Mouse (Mus musculus) embryonic facial prominence, embryonic 13.5 days (tissue): ENCODE results near the gene Bcl7b. TPM values are rescaled to one million over a fixed set of nuclear protein-coding genes. Genes with fewer than 3 reads are reported as not detected.

ENCODE experiments used
- ATAC-seq: fragments of 200-750 bp; cut with Nextera tagmentation; 2 replicates; pipeline ENCODE4 v1.8.0; 2017; ENCODE audit warnings: low read depth; ENCODE audit not compliant: insufficient number of reproducible peaks, insufficient read depth, low FRiP score, low TSS enrichment
- H3K27ac ChIP-seq: fragments of 300-500 bp; sonication (generic); 2 replicates; pipeline ENCODE4 v1.5.1; 2015; ENCODE audit warnings: moderate library complexity, mild to moderate bottlenecking, inconsistent platforms
- H3K27me3 ChIP-seq: fragments of 300-500 bp; sonication (generic); 2 replicates; pipeline ENCODE4 v1.6.1; 2015; ENCODE audit warnings: mild to moderate bottlenecking, inconsistent platforms
- H3K36me3 ChIP-seq: fragments of 300-500 bp; sonication (generic); 2 replicates; pipeline ENCODE4 v1.6.1; 2015; ENCODE audit warnings: mild to moderate bottlenecking, inconsistent platforms
- H3K4me1 ChIP-seq: fragments of 300-500 bp; sonication (generic); 2 replicates; pipeline ENCODE4 v1.6.1; 2015; ENCODE audit warnings: inconsistent platforms
- H3K4me2 ChIP-seq: fragments of 300-500 bp; sonication (generic); 2 replicates; pipeline ENCODE4 v1.6.1; 2015; ENCODE audit warnings: moderate library complexity, mild to moderate bottlenecking, inconsistent platforms
- H3K4me3 ChIP-seq: fragments of 300-500 bp; sonication (generic); 2 replicates; pipeline ENCODE4 v1.5.1; 2015; ENCODE audit warnings: mild to moderate bottlenecking, inconsistent platforms
- H3K9ac ChIP-seq: fragments of 300-500 bp; sonication (generic); 2 replicates; pipeline ENCODE4 v1.6.1; 2015; ENCODE audit warnings: mild to moderate bottlenecking, inconsistent platforms
- H3K9me3 ChIP-seq: fragments of 300-500 bp; sonication (generic); 2 replicates; pipeline ENCODE4 v1.6.1; 2016; ENCODE audit warnings: inconsistent platforms
- WGBS: fragments of 180-500 bp; shearing (Covaris S2); methylation state at CpG from one replicate; pipeline ENCODE4 v1.1.7; 2015; ENCODE audit warnings: mixed read lengths; 5-methylcytosine and 5-hydroxymethylcytosine counted together
- polyA plus RNA-seq: library from polyadenylated mRNA; unstranded; fragments of >200 nt; fragmentation: Nextera tagmentation; extraction: Ambion mirVana; gene quantifications from 2 replicates; pipeline ENCODE4 v1.2.1, GENCODE M21; 2015

The Bcl7b gene
- polyA plus RNA-seq, 1 experiment from 2014 or later, result 52.1 TPM

DNA sequence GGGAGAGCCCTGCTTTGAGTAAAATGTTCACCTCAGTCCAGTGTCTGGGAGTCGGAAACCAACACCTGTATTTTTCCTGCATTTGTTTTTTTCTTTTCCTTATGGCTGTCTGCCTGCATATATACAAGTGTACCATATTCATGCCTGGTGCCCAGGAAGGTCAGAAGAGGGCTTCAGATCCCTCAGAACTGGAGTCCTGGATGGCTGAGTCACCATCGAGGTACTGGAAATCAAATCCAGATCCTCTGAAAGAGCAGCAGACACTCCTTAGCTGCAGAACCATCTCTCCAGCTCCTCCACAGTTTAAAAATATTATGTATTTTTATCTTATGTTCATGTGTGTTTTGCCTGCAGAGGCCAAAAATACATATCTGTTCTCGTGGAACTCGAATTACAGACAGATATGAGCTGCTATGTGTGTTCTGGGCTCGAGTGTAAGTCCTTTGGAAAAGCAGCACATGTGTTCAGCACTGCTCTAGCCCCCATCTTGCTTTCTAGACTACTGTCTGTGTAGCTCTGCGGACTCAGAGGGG, 3.7 kb downstream of the Bcl7b start:
- Histone ChIP-seq H3K9ac (peak overlapping the region; percentile 44; the same call in 1 of the 2 replicates), H3K9me3 (no peaks in the 10 kb centered on the region), H3K4me1 (peaks cover 12% of the 10 kb centered on the region), H3K4me2 (no peak overlapping the region), H3K27ac (no peak overlapping the region), H3K27me3 (no peaks in the 10 kb centered on the region), H3K4me3 (no peak overlapping the region), H3K36me3 (peaks cover 54% of the 10 kb centered on the region)
- 86% methylated on average over 6 of the region's 6 CpGs for WGBS
- ATAC-seq, result no peak

DNA sequence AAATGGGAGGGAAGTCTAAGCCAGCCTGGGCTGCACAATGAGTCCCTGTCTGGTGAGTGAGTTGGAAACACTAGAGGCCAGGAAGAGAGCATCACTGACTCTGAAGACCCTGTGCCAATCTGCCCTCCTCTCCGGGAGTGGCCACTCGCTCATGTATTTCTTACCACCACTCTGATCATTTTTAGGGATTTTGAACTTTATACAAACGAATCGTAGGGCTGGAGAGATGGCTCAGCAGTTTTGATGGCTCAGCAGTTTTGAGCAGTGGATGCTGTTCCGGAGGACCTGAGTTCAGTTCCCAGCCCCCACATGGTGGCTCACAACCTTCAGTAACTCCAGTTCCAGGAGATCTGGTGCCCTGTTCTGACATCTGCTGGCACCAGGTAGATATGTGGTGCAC, 4.9 kb downstream of the Bcl7b start:
- Histone ChIP-seq H3K4me2 (no peak overlapping the region), H3K27ac (no peak overlapping the region), H3K27me3 (no peaks in the 10 kb centered on the region), H3K4me1 (peaks cover 9% of the 10 kb centered on the region), H3K4me3 (no peak overlapping the region), H3K9ac (no peak overlapping the region), H3K36me3 (peaks cover 64% of the 10 kb centered on the region), H3K9me3 (no peaks in the 10 kb centered on the region)
- no peak for ATAC-seq
- 94% methylated on average over 5 of the region's 5 CpGs for WGBS

GRCm38 (mm10) chr5:135175086-135175485, 7.0 kb downstream of the Bcl7b start:
- no peak for ATAC-seq
- Histone ChIP-seq H3K4me2 (no peak overlapping the region), H3K9ac (no peak overlapping the region), H3K27ac (no peak overlapping the region), H3K4me3 (no peak overlapping the region), H3K36me3 (peaks cover 83% of the 10 kb centered on the region), H3K9me3 (no peaks in the 10 kb centered on the region), H3K4me1 (no peaks in the 10 kb centered on the region), H3K27me3 (no peaks in the 10 kb centered on the region)

DNA sequence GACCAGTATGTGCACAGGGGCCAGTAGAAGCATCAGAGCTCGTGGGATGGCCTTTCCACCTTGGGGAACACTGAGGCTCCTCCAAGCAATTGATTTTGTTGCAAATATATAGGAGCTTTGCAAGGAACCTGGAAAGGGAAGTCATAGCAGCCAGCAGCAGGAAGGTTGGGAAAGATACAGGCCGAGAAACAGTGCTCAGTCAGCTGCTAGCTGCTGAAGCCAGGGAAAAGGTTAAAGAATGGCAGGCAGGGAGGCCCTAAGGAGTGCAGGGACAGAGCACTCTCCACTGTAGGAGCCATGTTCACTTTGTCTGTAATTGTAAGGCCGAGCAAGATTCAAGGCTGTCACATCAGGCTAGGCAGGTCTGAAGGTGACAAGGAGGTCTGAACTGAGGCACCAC, 10.4 kb downstream of the Bcl7b start:
- Histone ChIP-seq H3K4me3 (no peak overlapping the region), H3K4me2 (no peak overlapping the region), H3K9ac (no peak overlapping the region), H3K27me3 (no peaks in the 10 kb centered on the region), H3K36me3 (peaks cover 81% of the 10 kb centered on the region), H3K9me3 (no peaks in the 10 kb centered on the region), H3K4me1 (no peaks in the 10 kb centered on the region), H3K27ac (no peak overlapping the region)
- no peak for ATAC-seq
- 78% methylated on average over 3 of the region's 3 CpGs for WGBS

- Histone ChIP-seq H3K9ac (no peak overlapping the region), H3K27me3 (no peaks in the 10 kb centered on the region), H3K4me2 (no peak overlapping the region), H3K9me3 (no peaks in the 10 kb centered on the region), H3K36me3 (peaks cover 76% of the 10 kb centered on the region), H3K4me3 (no peak overlapping the region), H3K27ac (no peak overlapping the region), H3K4me1 (no peaks in the 10 kb centered on the region)
- ATAC-seq, result no peak
- 89% methylated on average over 4 of the region's 4 CpGs for WGBS
Measured at GRCm38 (mm10) chr5:135178996-135179395, 10.9 kb downstream of the Bcl7b start.

DNA sequence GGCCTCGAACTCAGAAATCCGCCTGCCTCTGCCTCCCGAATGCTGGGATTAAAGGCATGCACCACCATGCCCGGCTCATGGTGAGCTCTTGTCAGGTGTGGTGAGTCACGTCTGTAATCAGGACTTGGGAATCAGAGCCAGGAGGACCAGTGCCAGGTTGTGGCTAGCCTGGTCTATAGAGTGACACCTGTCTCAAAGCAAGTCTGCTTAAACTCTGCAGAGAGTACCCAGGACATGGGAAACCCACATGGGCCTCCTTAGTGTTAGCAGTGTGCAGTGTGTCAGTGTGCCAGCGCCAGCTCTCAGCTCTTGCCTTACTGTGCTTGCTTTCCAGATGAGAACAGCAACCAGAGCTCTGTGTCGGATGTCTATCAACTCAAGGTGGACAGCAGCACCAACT, 11.5 kb downstream of the Bcl7b start:
- Histone ChIP-seq H3K27me3 (no peaks in the 10 kb centered on the region), H3K9me3 (0 out of 2 replicates have a peak, but pooled peaks cover 1% of the 10 kb centered on the region), H3K9ac (0 out of 2 replicates have a peak overlapping the region, but pooled peaks have one; percentile 16), H3K4me1 (no peaks in the 10 kb centered on the region), H3K36me3 (peaks cover 74% of the 10 kb centered on the region), H3K27ac (no peak overlapping the region), H3K4me3 (no peak overlapping the region), H3K4me2 (no peak overlapping the region)
- ATAC-seq, result no peak
- WGBS, result 96% methylated on average over 7 of the region's 7 CpGs

- Histone ChIP-seq H3K36me3 (peaks cover 65% of the 10 kb centered on the region), H3K4me1 (no peaks in the 10 kb centered on the region), H3K27ac (no peak overlapping the region), H3K4me2 (no peak overlapping the region), H3K4me3 (no peak overlapping the region), H3K9me3 (0 out of 2 replicates have a peak, but pooled peaks cover 5% of the 10 kb centered on the region), H3K9ac (peak overlapping the region; percentile 16; the same call in 1 of the 2 replicates), H3K27me3 (no peaks in the 10 kb centered on the region)
- no peak for ATAC-seq
- 95% methylated on average over 14 of the region's 14 CpGs for WGBS
Measured at GRCm38 (mm10) chr5:135180796-135181195, 12.7 kb downstream of the Bcl7b start.

- Histone ChIP-seq H3K27ac (no peak overlapping the region), H3K4me2 (no peak overlapping the region), H3K27me3 (no peaks in the 10 kb centered on the region), H3K4me3 (no peak overlapping the region), H3K9ac (no peak overlapping the region), H3K9me3 (0 out of 2 replicates have a peak, but pooled peaks cover 5% of the 10 kb centered on the region), H3K4me1 (no peaks in the 10 kb centered on the region), H3K36me3 (peaks cover 61% of the 10 kb centered on the region)
- no peak for ATAC-seq
- 79% methylated on average over 6 of the region's 6 CpGs for WGBS
Measured at GRCm38 (mm10) chr5:135181776-135182175, 13.7 kb downstream of the Bcl7b start.

GRCm38 (mm10) chr5:135183131-135183861, 15.2 kb downstream of the Bcl7b start:
- WGBS, result 60% methylated on average over 8 of the region's 8 CpGs

GRCm38 (mm10) chr5:135185016-135185415, 16.9 kb downstream of the Bcl7b start:
- no peak for ATAC-seq
- WGBS, result 92% methylated on average over 3 of the region's 3 CpGs
- H3K4me3 ChIP-seq, result no peak overlapping the region
- H3K27me3 ChIP-seq, result no peaks in the 10 kb centered on the region
- 0 out of 2 replicates have a peak, but pooled peaks cover 5% of the 10 kb centered on the region for H3K9me3 ChIP-seq
- H3K9ac ChIP-seq, result no peak overlapping the region
- no peak overlapping the region for H3K4me2 ChIP-seq
- H3K27ac ChIP-seq, result no peak overlapping the region
- peaks cover 15% of the 10 kb centered on the region for H3K4me1 ChIP-seq
- peaks cover 40% of the 10 kb centered on the region for H3K36me3 ChIP-seq

More at GRCm38 (mm10) chr5:135183131-135183861, 15.2 kb downstream of the Bcl7b start:
- H3K4me2 ChIP-seq, result no peak overlapping the region
- ATAC-seq, result no peak
- 0 out of 2 replicates have a peak, but pooled peaks cover 5% of the 10 kb centered on the region for H3K9me3 ChIP-seq
- H3K9ac ChIP-seq, result no peak overlapping the region
- no peaks in the 10 kb centered on the region for H3K27me3 ChIP-seq
- peaks cover 48% of the 10 kb centered on the region for H3K36me3 ChIP-seq
- no peak overlapping the region for H3K4me3 ChIP-seq
- no peaks in the 10 kb centered on the region for H3K4me1 ChIP-seq
- H3K27ac ChIP-seq, result no peak overlapping the region; the same call in 1 of the 2 replicates

DNA sequence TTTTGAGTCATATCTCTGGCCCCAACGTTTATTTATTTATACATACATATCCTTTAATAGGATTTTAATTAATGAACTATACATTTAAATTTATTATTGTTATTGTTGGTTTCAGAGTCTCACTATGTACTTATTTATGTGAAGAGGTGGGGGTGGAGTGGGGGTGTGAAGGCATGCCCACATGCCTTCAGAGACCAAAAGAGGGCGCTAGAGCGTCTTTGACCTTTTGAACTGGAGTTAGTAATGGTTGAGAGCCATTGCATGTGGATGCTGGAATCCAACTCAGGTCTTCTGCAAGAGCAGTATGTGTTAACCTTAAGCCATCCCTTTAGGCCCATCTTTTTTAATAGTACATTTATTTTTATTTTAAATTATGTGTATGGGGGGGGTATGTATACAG, 17.5 kb downstream of the Bcl7b start:
- Histone ChIP-seq H3K27ac (peak overlapping the region; percentile 97; the same call in 1 of the 2 replicates), H3K4me3 (no peak overlapping the region), H3K9me3 (0 out of 2 replicates have a peak, but pooled peaks cover 5% of the 10 kb centered on the region), H3K4me2 (0 out of 2 replicates have a peak overlapping the region, but pooled peaks have one; percentile 62), H3K27me3 (no peaks in the 10 kb centered on the region), H3K9ac (no peak overlapping the region), H3K36me3 (peaks cover 36% of the 10 kb centered on the region), H3K4me1 (peaks cover 19% of the 10 kb centered on the region)
- no peak for ATAC-seq
- 41% methylated on average over 3 of the region's 3 CpGs for WGBS

DNA sequence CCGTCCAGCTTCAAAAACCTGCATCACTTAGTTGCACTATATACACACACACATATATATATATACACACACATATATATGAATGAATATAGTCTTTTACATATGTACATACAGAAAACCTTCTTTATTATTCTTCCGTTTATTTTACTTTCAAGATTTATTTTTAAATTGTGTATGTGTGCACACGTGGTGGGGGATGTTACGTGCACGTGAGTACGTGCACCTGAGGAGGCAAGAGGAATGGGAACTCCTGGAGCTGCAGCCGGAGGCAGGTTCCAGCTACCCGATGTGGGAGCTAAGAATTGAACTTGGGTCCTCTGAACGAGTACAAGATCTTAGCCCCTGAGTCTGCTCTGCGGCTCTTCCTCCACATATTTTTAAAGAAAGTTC, 18.1 kb downstream of the Bcl7b start:
- 21% methylated on average over 10 of the region's 10 CpGs for WGBS
- Histone ChIP-seq H3K36me3 (peaks cover 32% of the 10 kb centered on the region), H3K27ac (peak overlapping the region; percentile 97), H3K27me3 (no peaks in the 10 kb centered on the region), H3K4me3 (peak overlapping the region; percentile 100), H3K4me2 (peak overlapping the region; percentile 62), H3K4me1 (peaks cover 19% of the 10 kb centered on the region), H3K9ac (peak overlapping the region; percentile 99), H3K9me3 (0 out of 2 replicates have a peak, but pooled peaks cover 5% of the 10 kb centered on the region)
- no peak for ATAC-seq
